Comparison of ENCODE assay signal across 19 mouse cellular contexts in the genomic region with DNA sequence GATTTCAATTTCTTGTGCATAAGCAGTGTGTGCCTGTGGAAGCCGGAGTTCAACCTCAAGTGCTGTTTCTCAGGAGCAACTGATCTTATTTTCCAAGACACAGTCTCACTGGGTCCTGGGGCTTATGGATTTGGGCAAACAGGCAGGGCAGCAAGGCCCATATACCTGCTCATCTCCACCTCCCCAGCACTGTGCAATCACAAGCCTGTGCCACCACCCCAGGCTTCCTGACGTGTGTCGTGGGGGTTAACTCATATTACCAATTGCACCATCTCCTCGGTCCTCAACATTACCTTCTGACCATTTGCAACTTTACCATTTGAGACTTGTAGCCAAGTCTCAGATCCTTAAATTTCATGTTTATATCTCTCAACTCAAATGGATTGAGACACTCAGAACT. TPM values are rescaled to one million over a fixed set of nuclear protein-coding genes. Genes with fewer than 3 reads are reported as not detected.
DNase-seq lines count a peak whose midpoint lies in the region; ATAC-seq and TF ChIP-seq lines count a peak whose summit lies in the region.
"Had no signal": no experiment of that assay in that cellular context is flagged by ENCODE, and none has a peak within 500 bp of the region (broad histone marks: within the 10 kb centered on the region; RNA-seq: fewer than 3 reads in every experiment).

No protein-coding gene starts in this region.

- no peaks in the 10 kb centered on the region for H3K27me3 ChIP-seq in midbrain, embryonic 11.5 days (ENCODE audit: control insufficient read depth, insufficient read depth, low read length)
- H3K27me3 ChIP-seq in midbrain, postnatal 0 days (ENCODE audit: insufficient read depth, low read length) = no peaks in the 10 kb centered on the region
- H3K27me3 ChIP-seq: CH12.LX, Patski had no signal

- H3K9ac ChIP-seq in midbrain, embryonic 11.5 days (ENCODE audit: low read length) = no peak overlapping the region
- H3K9ac ChIP-seq in midbrain, postnatal 0 days (replicated peaks; ENCODE audit: low read length, poor library complexity, severe bottlenecking) = no peak overlapping the region

- ATAC-seq in midbrain, embryonic 11.5 days (ENCODE audit: low FRiP score) = no peak
- ATAC-seq in midbrain, postnatal 0 days (ENCODE audit: low FRiP score) = no peak
- ATAC-seq: activated CD4-positive, CD25-positive, alpha-beta regulatory T cell, adult 4 months; CD4-positive, CD25-positive, alpha-beta regulatory T cell, adult 4 months; Patski had no signal

- no peak overlapping the region for H3K4me2 ChIP-seq in midbrain, embryonic 11.5 days
- H3K4me2 ChIP-seq in midbrain, postnatal 0 days (ENCODE audit: low read depth, low read length, poor library complexity, severe bottlenecking) = no peak overlapping the region

- no peaks in the 10 kb centered on the region for H3K9me3 ChIP-seq in midbrain, embryonic 11.5 days (ENCODE audit: control insufficient read depth, low read length)
- H3K9me3 ChIP-seq in midbrain, postnatal 0 days (ENCODE audit: low read length) = no peaks in the 10 kb centered on the region
- H3K9me3 ChIP-seq: G1E had no signal

- H3K36me3 ChIP-seq in midbrain, embryonic 11.5 days (ENCODE audit: control insufficient read depth, insufficient read depth, low read length) = no peaks in the 10 kb centered on the region
- H3K36me3 ChIP-seq in midbrain, postnatal 0 days (ENCODE audit: insufficient read depth, low read length) = no peaks in the 10 kb centered on the region
- H3K36me3 ChIP-seq: G1E had no signal

- no peak overlapping the region for H3K4me3 ChIP-seq in midbrain, embryonic 11.5 days (ENCODE audit: low read depth, low read length)
- H3K4me3 ChIP-seq in midbrain, postnatal 0 days (ENCODE audit: low read depth, low read length) = no peak overlapping the region

- DNase-seq in heart, adult 11 months = peak; percentile 71
- no peak for DNase-seq in heart, postnatal 4 days
- DNase-seq in midbrain, embryonic 11.5 days (ENCODE audit: low spot score, missing footprints) = peak; percentile 64
- no peak for DNase-seq in midbrain, postnatal 0 days (ENCODE audit: low spot score)
- DNase-seq: adrenal gland, adult 2 months; adrenal gland, adult 8-10 months; adrenal gland, postnatal 10 days; adrenal gland, postnatal 14 days; adrenal gland, postnatal 25 days; adrenal gland, postnatal 36 days; B cell, adult 2 months; cerebellum, adult 11 months; cerebellum, adult 11-12 months; cerebellum, adult 18-20 months had no signal

- 96% methylated on average over 4 of the region's 4 CpGs for WGBS in midbrain, embryonic 11.5 days
- 89% methylated on average over 4 of the region's 4 CpGs for WGBS in midbrain, postnatal 0 days

- peaks cover 4% of the 10 kb centered on the region; the same call in 1 of the 2 replicates for H3K4me1 ChIP-seq in midbrain, embryonic 11.5 days (ENCODE audit: control insufficient read depth, insufficient read depth, low read length)
- H3K4me1 ChIP-seq in midbrain, postnatal 0 days (ENCODE audit: insufficient read depth, low read length) = 0 out of 2 replicates have a peak, but pooled peaks cover 3% of the 10 kb centered on the region

- TF ChIP-seq CTCF in midbrain, postnatal 0 days (IDR thresholded peaks at IDR 0.05) = no peak

- H3K27ac ChIP-seq in midbrain, embryonic 11.5 days (ENCODE audit: low read depth, low read length) = no peak overlapping the region
- H3K27ac ChIP-seq in midbrain, postnatal 0 days (ENCODE audit: low read depth, low read length) = no peak overlapping the region

RNA-seq across cellular contexts. Expression of gene Gdi2, which starts 3.7 kb away (rescaled TPM):
- 100 to 1,000 TPM; 314 to 323 TPM for total RNA-seq in heart, postnatal 4 days (2021)
- 520 and 553 TPM in 2 replicates for polyA plus RNA-seq in midbrain, embryonic 11.5 days (2014; fragmentation: Nextera tagmentation; extraction: Ambion mirVana)
- 220 and 259 TPM in 2 replicates for total RNA-seq in midbrain, postnatal 0 days (2014; rRNA removed)
- 370 and 371 TPM in 2 replicates for polyA plus RNA-seq in midbrain, postnatal 0 days (2015; fragmentation: Nextera tagmentation; extraction: Ambion mirVana)

Comparison
In these comparisons a context has a peak if more than half of its experiments do, and no peak if none do; other contexts are left out.
1. DNase-seq: peak in heart, adult 11 months (single experiment) and midbrain, embryonic 11.5 days (single experiment); none in heart, postnatal 4 days (single experiment) and midbrain, postnatal 0 days (single experiment).